Mouse (Mus musculus) limb, embryonic 14.5 days (tissue): ENCODE measurements around the gene Tas2r120. TPM values are rescaled to one million over a fixed set of nuclear protein-coding genes. Genes with fewer than 3 reads are reported as not detected.
"Not testable (repeated sequence)": the region's sequence is repeated elsewhere in the genome, so short reads cannot be mapped to it uniquely, and the experiment has no call there.

Source experiments
- ATAC-seq: fragments of 200-750 bp; cut with Nextera tagmentation; 2 replicates; pipeline ENCODE4 v1.8.0; 2017; ENCODE audit warnings: low read depth, moderate number of reproducible peaks, moderate TSS enrichment; ENCODE audit not compliant: low FRiP score
- DNase-seq: peaks from one replicate; pipeline ENCODE4 v3.0.0-alpha.2; 2015; ENCODE audit warnings: low spot score
- H3K27ac ChIP-seq: fragments of 300-500 bp; sonication (generic); replicated peaks from 2 replicates; pipeline ENCODE4 v1.5.1; 2014; ENCODE audit warnings: low read depth, mild to moderate bottlenecking, low read length, moderate library complexity, mixed read lengths
- H3K27me3 ChIP-seq: fragments of 300-500 bp; sonication (generic); 2 replicates; pipeline ENCODE4 v1.6.1; 2014; ENCODE audit warnings: low read length, mixed read lengths; ENCODE audit not compliant: control insufficient read depth, insufficient read depth
- H3K36me3 ChIP-seq: fragments of 300-500 bp; sonication (generic); 2 replicates; pipeline ENCODE4 v1.6.1; 2014; ENCODE audit warnings: mild to moderate bottlenecking, low read length, moderate library complexity, mixed read lengths; ENCODE audit not compliant: control insufficient read depth, insufficient read depth
- H3K4me1 ChIP-seq: fragments of 300-500 bp; sonication (generic); 2 replicates; pipeline ENCODE4 v1.6.1; 2014; ENCODE audit warnings: antibody characterized with exemption, low read length, mixed read lengths; ENCODE audit not compliant: control insufficient read depth, insufficient read depth
- H3K4me2 ChIP-seq: fragments of 300-500 bp; sonication (generic); replicated peaks from 2 replicates; pipeline ENCODE4 v1.6.1; 2014; ENCODE audit warnings: low read depth, mild to moderate bottlenecking, low read length, moderate library complexity; ENCODE audit not compliant: severe bottlenecking
- H3K4me3 ChIP-seq: fragments of 300-500 bp; sonication (generic); replicated peaks from 2 replicates; pipeline ENCODE4 v1.5.1; 2014; ENCODE audit warnings: low read length
- H3K9ac ChIP-seq: fragments of 300-500 bp; sonication (generic); 2 replicates; pipeline ENCODE4 v1.6.1; 2014; ENCODE audit warnings: mild to moderate bottlenecking, low read depth, low read length, moderate library complexity; ENCODE audit not compliant: severe bottlenecking
- H3K9me3 ChIP-seq: fragments of 300-500 bp; sonication (generic); 2 replicates; pipeline ENCODE4 v1.6.1; 2016; ENCODE audit warnings: low read length; ENCODE audit not compliant: control insufficient read depth
- POLR2A ChIP-seq: fragments of 200-500 bp; IDR thresholded peaks from 2 replicates; pipeline ENCODE4 v1.8.0; 2012; ENCODE audit warnings: inconsistent platforms, mild to moderate bottlenecking, moderate library complexity, borderline replicate concordance; ENCODE audit not compliant: insufficient read depth, insufficient read length; ENCODE audit errors: extremely low read depth
- WGBS: fragments of 180-500 bp; shearing (Covaris S2); extraction: QIAGEN DNeasy Blood & Tissue Kit; methylation state at CpG from one replicate; pipeline ENCODE4 v1.1.7; 2014; 5-methylcytosine and 5-hydroxymethylcytosine counted together
- polyA plus RNA-seq, 2 experiments: library from polyadenylated mRNA; depleted of rRNA in 1 of 2; stranded (reverse) in 1 of 2; unstranded in 1 of 2; fragments of >200 nt; fragmentation: Nextera tagmentation in 1 of 2; extraction: Ambion mirVana in 1 of 2; gene quantifications; 2 replicates each; pipeline versions ENCODE4 v1.2.1 to v1.2.3; 2012 to 2014

Gene Tas2r120
- polyA plus RNA-seq (2012; rRNA removed): not detected in 2 replicates
- polyA plus RNA-seq (2014; fragmentation: Nextera tagmentation; extraction: Ambion mirVana): not detected in 2 replicates

DNA sequence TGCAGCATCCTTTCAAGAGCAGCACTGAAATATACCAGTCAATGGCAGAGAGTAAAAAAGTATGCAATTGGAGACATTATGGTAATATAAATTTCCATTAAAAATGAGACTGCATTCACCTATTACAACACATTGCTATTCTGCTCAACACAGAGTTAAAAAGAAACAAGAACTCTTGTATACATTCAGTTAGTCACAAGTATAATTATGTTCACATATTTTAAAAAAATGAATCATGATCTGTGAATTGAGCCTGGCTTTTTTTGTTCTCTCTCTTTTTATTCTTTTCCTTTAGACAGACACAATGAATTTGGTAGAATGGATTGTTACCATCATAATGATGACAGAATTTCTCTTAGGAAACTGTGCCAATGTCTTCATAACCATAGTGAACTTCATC is at the start of gene Tas2r120:
Tas2r120 (plus strand) TSS at position 301 of the 400 bp plus-strand sequence.
- Histone ChIP-seq H3K9ac (no peak within 1 kb of the TSS), H3K4me2 (no peak within 1 kb of the TSS), H3K36me3 (no peaks in the 10 kb centered on the region), H3K4me1 (no peaks in the 10 kb centered on the region), H3K4me3 (no peak within 1 kb of the TSS), H3K27ac (no peak within 1 kb of the TSS), H3K9me3 (no peaks in the 10 kb centered on the region), H3K27me3 (no peaks in the 10 kb centered on the region)
- ATAC-seq (no peak), DNase-seq (no peak)
- TF ChIP-seq POLR2A: no peak

DNA sequence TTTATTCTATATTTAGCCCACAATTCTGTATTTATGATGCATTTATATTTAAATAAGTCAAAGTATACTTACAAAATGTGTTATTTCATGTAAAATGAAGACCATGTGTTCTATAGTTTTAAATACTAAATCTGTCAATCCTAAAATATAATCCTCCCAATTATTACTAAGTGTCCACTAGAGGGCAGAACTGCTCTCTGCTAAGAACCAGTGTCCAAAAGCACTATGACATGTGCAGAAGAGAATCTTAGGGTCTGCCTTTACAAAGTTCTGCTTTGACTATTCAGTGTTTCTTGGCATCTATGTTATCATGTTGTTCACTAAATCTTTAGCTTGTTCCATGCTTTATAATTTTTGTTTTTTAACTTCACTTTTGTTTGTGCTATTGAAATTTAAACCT is 7.4 kb upstream of the Tas2r120 start:
- no peak overlapping the region for H3K4me3 ChIP-seq
- H3K27me3 ChIP-seq: no peaks in the 10 kb centered on the region
- H3K9ac ChIP-seq: no peak overlapping the region
- no peaks in the 10 kb centered on the region for H3K4me1 ChIP-seq
- H3K4me2 ChIP-seq: no peak overlapping the region
- H3K36me3 ChIP-seq: no peaks in the 10 kb centered on the region
- H3K9me3 ChIP-seq: no peaks in the 10 kb centered on the region
- H3K27ac ChIP-seq: no peak overlapping the region
- DNase-seq (peak; percentile 5), ATAC-seq (no peak)
- no peak for TF ChIP-seq POLR2A

DNA sequence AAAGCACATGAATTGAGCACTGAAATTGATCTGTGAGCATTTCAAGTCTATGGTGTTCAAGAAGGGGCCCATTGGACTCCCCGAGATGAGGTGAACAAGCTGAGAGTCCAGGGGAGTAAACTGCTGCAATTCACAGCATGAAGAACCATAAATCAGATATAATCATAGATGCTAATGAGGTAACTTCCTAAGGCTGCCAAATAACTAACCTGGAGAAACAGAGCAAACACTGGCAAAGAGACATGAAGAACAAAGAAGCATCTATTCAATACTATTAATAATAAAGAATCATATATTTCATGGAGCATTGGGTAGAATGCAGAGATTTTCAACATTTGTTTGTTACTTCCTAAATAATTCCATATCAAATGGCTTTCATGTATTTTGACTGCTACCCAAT is 5.3 kb upstream of the Tas2r120 start, which contains the start of gene A630073D07Rik:
A630073D07Rik (minus strand) TSS at position 101 of the 400 bp plus-strand sequence.
- ATAC-seq: no peak
- no peaks in the 10 kb centered on the region for H3K4me1 ChIP-seq
- 77% methylated on average over 1 of the region's 1 CpGs for WGBS

DNA sequence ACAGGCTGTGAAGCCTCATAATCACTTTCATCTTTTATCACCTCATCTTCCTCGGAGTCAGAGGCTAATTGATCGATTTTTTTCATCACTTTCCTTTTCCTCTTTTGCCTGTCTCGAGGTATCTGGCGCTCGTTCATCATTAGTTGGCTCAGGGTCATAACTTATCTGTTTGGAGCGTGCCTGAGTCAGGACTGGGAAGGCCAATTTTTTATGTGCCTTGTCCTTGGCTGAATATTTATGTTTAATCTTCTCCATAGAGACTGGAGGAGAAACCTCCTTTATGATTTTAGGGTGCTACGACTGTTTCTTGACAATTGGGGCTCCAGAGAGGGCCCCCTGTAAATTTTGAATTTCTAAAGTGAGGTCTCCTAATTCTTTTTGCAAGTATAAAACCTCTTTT is 34.8 kb downstream of the Tas2r120 start:
- H3K4me1 ChIP-seq, H3K27me3 ChIP-seq, H3K27ac ChIP-seq, H3K4me3 ChIP-seq, H3K9me3 ChIP-seq, ATAC-seq, H3K36me3 ChIP-seq, H3K4me2 ChIP-seq, DNase-seq, H3K9ac ChIP-seq: not testable (repeated sequence)
- 85% methylated on average over 7 of the region's 7 CpGs for WGBS

More for the DNA sequence above, 5.3 kb upstream of the Tas2r120 start, which contains the start of gene A630073D07Rik:
- H3K27me3 ChIP-seq: no peaks in the 10 kb centered on the region
- H3K27ac ChIP-seq: no peak within 1 kb of the TSS
- no peak within 1 kb of the TSS for H3K4me3 ChIP-seq
- H3K9me3 ChIP-seq: no peaks in the 10 kb centered on the region
- no peaks in the 10 kb centered on the region for H3K36me3 ChIP-seq
- no peak for TF ChIP-seq POLR2A
- H3K4me2 ChIP-seq: no peak within 1 kb of the TSS
- DNase-seq: no peak
- no peak within 1 kb of the TSS for H3K9ac ChIP-seq

DNA sequence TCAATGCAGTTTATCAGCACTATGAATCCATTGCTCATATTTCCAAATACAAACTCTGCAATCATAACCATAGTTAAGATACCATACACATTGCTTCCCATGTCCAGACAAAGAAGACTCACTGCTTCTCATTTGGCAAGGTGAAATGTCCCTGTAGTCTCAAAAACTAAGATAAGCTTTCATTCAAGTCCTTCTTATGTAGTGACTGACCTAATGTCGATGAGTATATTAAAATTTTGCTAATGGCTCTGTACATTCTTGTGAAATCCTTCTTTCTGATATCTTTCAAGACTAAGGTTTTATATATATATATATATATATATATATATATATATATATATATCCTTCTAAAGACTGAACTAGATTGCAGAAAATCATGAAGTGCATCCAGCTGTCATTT is 44.2 kb downstream of the Tas2r120 start, which contains the start of gene Tas2r121:
Tas2r121 (minus strand) TSS at position 101 of the 400 bp plus-strand sequence.
- H3K4me2 ChIP-seq: no peak within 1 kb of the TSS
- TF ChIP-seq POLR2A: no peak
- ATAC-seq (no peak), DNase-seq (no peak)
- H3K36me3 ChIP-seq: no peaks in the 10 kb centered on the region
- H3K9me3 ChIP-seq: 0 out of 2 replicates have a peak, but pooled peaks cover 3% of the 10 kb centered on the region
- no peak within 1 kb of the TSS for H3K27ac ChIP-seq
- H3K27me3 ChIP-seq: no peaks in the 10 kb centered on the region
- H3K4me1 ChIP-seq: no peaks in the 10 kb centered on the region
- 78% methylated on average over 1 of the region's 1 CpGs for WGBS
- no peak within 1 kb of the TSS for H3K9ac ChIP-seq
- no peak within 1 kb of the TSS for H3K4me3 ChIP-seq

Other genes with a start within 250 kb of the Tas2r120 start
- not detected in 2 replicates for gene Prh1, start 87.1 kb upstream of the Tas2r120 start, polyA plus RNA-seq (2012; rRNA removed)
- gene Prh1, start 87.1 kb upstream of the Tas2r120 start, polyA plus RNA-seq (2014; fragmentation: Nextera tagmentation; extraction: Ambion mirVana): not detected in 2 replicates
- gene Prp2, start 61.0 kb upstream of the Tas2r120 start, polyA plus RNA-seq (2012; rRNA removed): not detected in 2 replicates
- gene Prp2, start 61.0 kb upstream of the Tas2r120 start, polyA plus RNA-seq (2014; fragmentation: Nextera tagmentation; extraction: Ambion mirVana): not detected in 2 replicates
- not detected in 2 replicates for gene A630073D07Rik, start 5.4 kb upstream of the Tas2r120 start, polyA plus RNA-seq (2012; rRNA removed)
- gene A630073D07Rik, start 5.4 kb upstream of the Tas2r120 start, polyA plus RNA-seq (2014; fragmentation: Nextera tagmentation; extraction: Ambion mirVana): not detected in 2 replicates
- gene Tas2r121, start 44.1 kb downstream of the Tas2r120 start, polyA plus RNA-seq (2012; rRNA removed): not detected in 2 replicates
- not detected in 2 replicates for gene Tas2r121, start 44.1 kb downstream of the Tas2r120 start, polyA plus RNA-seq (2014; fragmentation: Nextera tagmentation; extraction: Ambion mirVana)
- gene Tas2r122, start 55.0 kb downstream of the Tas2r120 start, polyA plus RNA-seq (2012; rRNA removed): not detected in 2 replicates
- not detected in 2 replicates for gene Tas2r122, start 55.0 kb downstream of the Tas2r120 start, polyA plus RNA-seq (2014; fragmentation: Nextera tagmentation; extraction: Ambion mirVana)
- not detected in 2 replicates for gene Tas2r115, start 81.1 kb downstream of the Tas2r120 start, polyA plus RNA-seq (2012; rRNA removed)
- not detected in 2 replicates for gene Tas2r115, start 81.1 kb downstream of the Tas2r120 start, polyA plus RNA-seq (2014; fragmentation: Nextera tagmentation; extraction: Ambion mirVana)
- gene Tas2r124, start 97.8 kb downstream of the Tas2r120 start, polyA plus RNA-seq (2012; rRNA removed): not detected in 2 replicates
- not detected in 2 replicates for gene Tas2r124, start 97.8 kb downstream of the Tas2r120 start, polyA plus RNA-seq (2014; fragmentation: Nextera tagmentation; extraction: Ambion mirVana)
- gene Tas2r102, start 105.2 kb downstream of the Tas2r120 start, polyA plus RNA-seq (2012; rRNA removed): not detected in 2 replicates
- gene Tas2r102, start 105.2 kb downstream of the Tas2r120 start, polyA plus RNA-seq (2014; fragmentation: Nextera tagmentation; extraction: Ambion mirVana): not detected in 2 replicates
- gene Tas2r136, start 121.2 kb downstream of the Tas2r120 start, polyA plus RNA-seq (2012; rRNA removed): not detected in 2 replicates
- not detected in 2 replicates for gene Tas2r136, start 121.2 kb downstream of the Tas2r120 start, polyA plus RNA-seq (2014; fragmentation: Nextera tagmentation; extraction: Ambion mirVana)
- not detected in 2 replicates for gene Tas2r117, start 145.9 kb downstream of the Tas2r120 start, polyA plus RNA-seq (2012; rRNA removed)
- not detected in 2 replicates for gene Tas2r117, start 145.9 kb downstream of the Tas2r120 start, polyA plus RNA-seq (2014; fragmentation: Nextera tagmentation; extraction: Ambion mirVana)
- gene Tas2r123, start 190.2 kb downstream of the Tas2r120 start, polyA plus RNA-seq (2012; rRNA removed): not detected in 2 replicates
- not detected in 2 replicates for gene Tas2r123, start 190.2 kb downstream of the Tas2r120 start, polyA plus RNA-seq (2014; fragmentation: Nextera tagmentation; extraction: Ambion mirVana)
- gene Tas2r116, start 198.5 kb downstream of the Tas2r120 start, polyA plus RNA-seq (2012; rRNA removed): not detected in 2 replicates
- not detected in 2 replicates for gene Tas2r116, start 198.5 kb downstream of the Tas2r120 start, polyA plus RNA-seq (2014; fragmentation: Nextera tagmentation; extraction: Ambion mirVana)
- gene Tas2r110, start 211.1 kb downstream of the Tas2r120 start, polyA plus RNA-seq (2012; rRNA removed): not detected in 2 replicates
- gene Tas2r110, start 211.1 kb downstream of the Tas2r120 start, polyA plus RNA-seq (2014; fragmentation: Nextera tagmentation; extraction: Ambion mirVana): not detected in 2 replicates
- not detected in 2 replicates for gene Tas2r113, start 236.1 kb downstream of the Tas2r120 start, polyA plus RNA-seq (2012; rRNA removed)
- not detected in 2 replicates for gene Tas2r113, start 236.1 kb downstream of the Tas2r120 start, polyA plus RNA-seq (2014; fragmentation: Nextera tagmentation; extraction: Ambion mirVana)